Comparison of ENCODE assay signal across 35 mouse cellular contexts in genomic region chr15:77352863-77353262, GRCm38 (mm10). TPM values are rescaled to one million over a fixed set of nuclear protein-coding genes. Genes with fewer than 3 reads are reported as not detected.
DNase-seq lines count a peak whose midpoint lies in the region; ATAC-seq lines count a peak whose summit lies in the region.
"Had no signal": no experiment of that assay in that cellular context is flagged by ENCODE, and none has a peak within 500 bp of the region (broad histone marks: within the 10 kb centered on the region; RNA-seq: fewer than 3 reads in every experiment).

No protein-coding gene starts in this region.

- H3K4me2 ChIP-seq in midbrain, embryonic 12.5 days (replicated peaks) = no peak overlapping the region
- no peak overlapping the region for H3K4me2 ChIP-seq in midbrain, embryonic 14.5 days (ENCODE audit: low read length)
- no peak overlapping the region for H3K4me2 ChIP-seq in intestine, embryonic 15.5 days (replicated peaks)
- H3K4me2 ChIP-seq: forebrain, embryonic 12.5 days; heart, embryonic 15.5 days; hindbrain, embryonic 14.5 days; limb, embryonic 13.5 days; liver, embryonic 11.5 days had no signal

- H3K27me3 ChIP-seq in heart, embryonic 10.5 days (ENCODE audit: insufficient read depth, poor library complexity, severe bottlenecking) = no peaks in the 10 kb centered on the region
- H3K27me3 ChIP-seq in midbrain, embryonic 12.5 days = 0 out of 2 replicates have a peak, but pooled peaks cover 4% of the 10 kb centered on the region
- no peaks in the 10 kb centered on the region for H3K27me3 ChIP-seq in midbrain, embryonic 14.5 days (ENCODE audit: control insufficient read depth, insufficient read depth, low read length)
- H3K27me3 ChIP-seq in embryonic facial prominence, embryonic 10.5 days (replicated peaks; ENCODE audit: low read depth, poor library complexity, severe bottlenecking) = 0 out of 2 replicates have a peak, but pooled peaks cover 7% of the 10 kb centered on the region
- no peaks in the 10 kb centered on the region for H3K27me3 ChIP-seq in intestine, embryonic 15.5 days (replicated peaks)
- H3K27me3 ChIP-seq: heart, embryonic 15.5 days; limb, embryonic 13.5 days had no signal

- DNase-seq in heart, embryonic 10.5 days (ENCODE audit: low spot score) = no peak
- no peak for DNase-seq in heart, adult 11 months
- no peak for DNase-seq in midbrain, embryonic 14.5 days
- no peak for DNase-seq in embryonic facial prominence, embryonic 10.5 days (ENCODE audit: low spot score)
- DNase-seq in adrenal gland, adult 8-10 months = no peak
- DNase-seq: adrenal gland, postnatal 14 days; cerebellum, adult 11-12 months; cerebellum, adult 9-11 months; gastrocnemius, postnatal 10 days; kidney, adult 2 months; kidney, postnatal 36 days; lung, postnatal 36 days; right cerebral cortex, adult 18-20 months; right cerebral cortex, postnatal 4 days; thymus, adult 2 months; thymus, postnatal 4 days had no signal

- no peaks in the 10 kb centered on the region for H3K36me3 ChIP-seq in heart, embryonic 10.5 days
- H3K36me3 ChIP-seq in midbrain, embryonic 12.5 days = no peaks in the 10 kb centered on the region
- H3K36me3 ChIP-seq in midbrain, embryonic 14.5 days (ENCODE audit: control insufficient read depth, insufficient read depth, low read length) = no peaks in the 10 kb centered on the region
- H3K36me3 ChIP-seq in embryonic facial prominence, embryonic 10.5 days (replicated peaks) = no peaks in the 10 kb centered on the region
- H3K36me3 ChIP-seq in intestine, embryonic 15.5 days = no peaks in the 10 kb centered on the region
- H3K36me3 ChIP-seq: forebrain, embryonic 12.5 days; heart, embryonic 15.5 days; limb, embryonic 13.5 days had no signal

- no peak overlapping the region for H3K9ac ChIP-seq in midbrain, embryonic 12.5 days (replicated peaks)
- no peak overlapping the region for H3K9ac ChIP-seq in midbrain, embryonic 14.5 days (replicated peaks; ENCODE audit: low read length)
- no peak overlapping the region for H3K9ac ChIP-seq in intestine, embryonic 15.5 days
- H3K9ac ChIP-seq: forebrain, embryonic 12.5 days; heart, embryonic 15.5 days; hindbrain, embryonic 14.5 days had no signal

- H3K9me3 ChIP-seq in heart, embryonic 10.5 days = no peaks in the 10 kb centered on the region
- H3K9me3 ChIP-seq in midbrain, embryonic 12.5 days = no peaks in the 10 kb centered on the region
- H3K9me3 ChIP-seq in midbrain, embryonic 14.5 days (ENCODE audit: control insufficient read depth, low read length) = no peaks in the 10 kb centered on the region
- H3K9me3 ChIP-seq in embryonic facial prominence, embryonic 10.5 days = no peaks in the 10 kb centered on the region
- no peaks in the 10 kb centered on the region for H3K9me3 ChIP-seq in intestine, embryonic 15.5 days
- H3K9me3 ChIP-seq: forebrain, embryonic 12.5 days; heart, embryonic 15.5 days; limb, embryonic 13.5 days had no signal

- ATAC-seq in midbrain, embryonic 12.5 days (ENCODE audit: low FRiP score, low read depth) = 0 out of 2 replicates have a peak, but pooled peaks have one; percentile 3
- ATAC-seq in midbrain, embryonic 14.5 days (ENCODE audit: low FRiP score, low TSS enrichment) = no peak
- ATAC-seq in intestine, embryonic 15.5 days = no peak
- ATAC-seq: inflammation-experienced regulatory T-cells, adult 6 months had no signal

- no peak overlapping the region for H3K4me3 ChIP-seq in heart, embryonic 10.5 days
- no peak overlapping the region for H3K4me3 ChIP-seq in midbrain, embryonic 12.5 days
- no peak overlapping the region for H3K4me3 ChIP-seq in midbrain, embryonic 14.5 days (replicated peaks; ENCODE audit: low read depth, low read length)
- no peak overlapping the region for H3K4me3 ChIP-seq in embryonic facial prominence, embryonic 10.5 days
- no peak overlapping the region for H3K4me3 ChIP-seq in intestine, embryonic 15.5 days (replicated peaks)
- H3K4me3 ChIP-seq: erythroblast, embryonic 14.5 days; forebrain, embryonic 12.5 days; heart, embryonic 15.5 days; layer of hippocampus, adult 2 months; left cerebral cortex, adult 2 months; limb, embryonic 13.5 days had no signal

- H3K27ac ChIP-seq in heart, embryonic 10.5 days = peak overlapping the region; percentile 18; the same call in 1 of the 2 replicates
- H3K27ac ChIP-seq in midbrain, embryonic 12.5 days (replicated peaks) = no peak overlapping the region
- H3K27ac ChIP-seq in midbrain, embryonic 14.5 days (replicated peaks; ENCODE audit: low read depth, low read length) = no peak overlapping the region
- H3K27ac ChIP-seq in embryonic facial prominence, embryonic 10.5 days (replicated peaks) = peak overlapping the region; percentile 57; the same call in 1 of the 2 replicates
- H3K27ac ChIP-seq in intestine, embryonic 15.5 days = no peak overlapping the region
- H3K27ac ChIP-seq: forebrain, embryonic 12.5 days; heart, embryonic 15.5 days; hindbrain, embryonic 14.5 days; layer of hippocampus, adult 2 months; left cerebral cortex, adult 2 months; limb, embryonic 13.5 days had no signal

- H3K4me1 ChIP-seq in heart, embryonic 10.5 days = peaks cover 53% of the 10 kb centered on the region
- H3K4me1 ChIP-seq in midbrain, embryonic 12.5 days = peaks cover 39% of the 10 kb centered on the region
- peaks cover 34% of the 10 kb centered on the region for H3K4me1 ChIP-seq in midbrain, embryonic 14.5 days (ENCODE audit: control insufficient read depth, insufficient read depth, low read length)
- H3K4me1 ChIP-seq in embryonic facial prominence, embryonic 10.5 days = peaks cover 49% of the 10 kb centered on the region
- peaks cover 6% of the 10 kb centered on the region for H3K4me1 ChIP-seq in intestine, embryonic 15.5 days (replicated peaks)

- 62% methylated on average over 7 of the region's 7 CpGs for WGBS in heart, embryonic 10.5 days
- 62% methylated on average over 7 of the region's 7 CpGs for WGBS in midbrain, embryonic 12.5 days
- WGBS in midbrain, embryonic 14.5 days = 52% methylated on average over 7 of the region's 7 CpGs
- 65% methylated on average over 7 of the region's 7 CpGs for WGBS in embryonic facial prominence, embryonic 10.5 days
- WGBS in intestine, embryonic 15.5 days = 61% methylated on average over 7 of the region's 7 CpGs

RNA-seq across cellular contexts. Expression of gene Apol7a, which starts 46.0 kb away (rescaled TPM):
- polyA plus RNA-seq in heart, embryonic 10.5 days (2016; fragmentation: Nextera tagmentation; extraction: Ambion mirVana) = 0.34 TPM in 1 of 2 replicates, not detected in the other
- polyA plus RNA-seq in midbrain, embryonic 12.5 days (2016; fragmentation: Nextera tagmentation; extraction: Ambion mirVana) = not detected in 2 replicates
- polyA plus RNA-seq in midbrain, embryonic 14.5 days (2014; fragmentation: Nextera tagmentation; extraction: Ambion mirVana) = not detected in 2 replicates
- polyA plus RNA-seq in embryonic facial prominence, embryonic 10.5 days (2016; fragmentation: Nextera tagmentation; extraction: Ambion mirVana) = not detected in 2 replicates
- polyA plus RNA-seq in intestine, embryonic 15.5 days (2015; fragmentation: Nextera tagmentation; extraction: Ambion mirVana) = 7.8 TPM in 2 replicates
- under 1 TPM in 1 of 4 experiments, not detected in 3; 0.13 TPM for total RNA-seq in adrenal gland, adult 8-10 months (2022)
- total RNA-seq: common myeloid progenitor, adult 5-6 weeks; heart, postnatal 25 days; layer of hippocampus, adult 2 months; layer of hippocampus, postnatal 14 days; megakaryocyte, adult 5-6 weeks; monocyte, adult 5-6 weeks had no signal
- polyA plus RNA-seq: erythroblast, embryonic 14.5 days; forebrain, embryonic 12.5 days; hindbrain, embryonic 14.5 days; inflammation-experienced regulatory T-cells, adult 6 months; kidney, adult 2 months; limb, embryonic 13.5 days; liver, embryonic 11.5 days had no signal

RNA-seq across cellular contexts. Expression of gene Rbfox2, which starts 46.1 kb away (rescaled TPM):
- polyA plus RNA-seq in heart, embryonic 10.5 days (2016; fragmentation: Nextera tagmentation; extraction: Ambion mirVana) = 76.2 and 96.5 TPM in 2 replicates
- 118 and 130 TPM in 2 replicates for polyA plus RNA-seq in midbrain, embryonic 12.5 days (2016; fragmentation: Nextera tagmentation; extraction: Ambion mirVana)
- polyA plus RNA-seq in midbrain, embryonic 14.5 days (2014; fragmentation: Nextera tagmentation; extraction: Ambion mirVana) = 195 and 282 TPM in 2 replicates
- polyA plus RNA-seq in embryonic facial prominence, embryonic 10.5 days (2016; fragmentation: Nextera tagmentation; extraction: Ambion mirVana) = 60.7 and 61.9 TPM in 2 replicates
- polyA plus RNA-seq in intestine, embryonic 15.5 days (2015; fragmentation: Nextera tagmentation; extraction: Ambion mirVana) = 42.6 and 44.8 TPM in 2 replicates
- 10 to 100 TPM; 55.5 to 86.2 (median 70.7) TPM for total RNA-seq in adrenal gland, adult 8-10 months (2022)
- polyA plus RNA-seq: erythroblast, embryonic 14.5 days; inflammation-experienced regulatory T-cells, adult 6 months had no signal

RNA-seq across cellular contexts. Expression of gene Apol9a, which starts 58.1 kb away (rescaled TPM):
- polyA plus RNA-seq in heart, embryonic 10.5 days (2016; fragmentation: Nextera tagmentation; extraction: Ambion mirVana) = 0.57 TPM in 1 of 2 replicates, not detected in the other
- polyA plus RNA-seq in midbrain, embryonic 12.5 days (2016; fragmentation: Nextera tagmentation; extraction: Ambion mirVana) = 0.07 TPM in 1 of 2 replicates, not detected in the other
- not detected in 2 replicates for polyA plus RNA-seq in midbrain, embryonic 14.5 days (2014; fragmentation: Nextera tagmentation; extraction: Ambion mirVana)
- polyA plus RNA-seq in embryonic facial prominence, embryonic 10.5 days (2016; fragmentation: Nextera tagmentation; extraction: Ambion mirVana) = not detected in 2 replicates
- 0.39 and 0.40 TPM in 2 replicates for polyA plus RNA-seq in intestine, embryonic 15.5 days (2015; fragmentation: Nextera tagmentation; extraction: Ambion mirVana)
- 1 to 10 TPM in 3 of 4 experiments, under 1 TPM in 1; 0.77 to 3.2 (median 1.5) TPM for total RNA-seq in adrenal gland, adult 8-10 months (2022)
- total RNA-seq: common myeloid progenitor, adult 5-6 weeks; gastrocnemius, postnatal 10 days; layer of hippocampus, adult 2 months; layer of hippocampus, postnatal 14 days; left cerebral cortex, adult 2 months; left cerebral cortex, postnatal 25 days; monocyte, adult 5-6 weeks had no signal
- polyA plus RNA-seq: erythroblast, embryonic 14.5 days; forebrain, embryonic 12.5 days; hindbrain, embryonic 14.5 days; kidney, embryonic 16.5 days; limb, embryonic 13.5 days; liver, embryonic 11.5 days; liver, embryonic 16.5 days had no signal

Comparison
In these comparisons a context has a peak if more than half of its experiments do, and no peak if none do; other contexts are left out.
1. H3K27ac ChIP-seq: peak in heart, embryonic 10.5 days (single experiment) and embryonic facial prominence, embryonic 10.5 days (single experiment); none in midbrain, embryonic 12.5 days (single experiment), midbrain, embryonic 14.5 days (single experiment) and intestine, embryonic 15.5 days (single experiment).